Mouse (Mus musculus) thymus, adult 2 months (tissue): ENCODE results near the gene Clcnkb.

Source experiments
- CTCF ChIP-seq: fragments of 200-500 bp; IDR thresholded peaks from 2 replicates; pipeline ENCODE4 v1.5.1; 2012; ENCODE audit warnings: mild to moderate bottlenecking, control low read depth, low read length, moderate library complexity, borderline replicate concordance; ENCODE audit not compliant: control insufficient read depth, poor library complexity, insufficient read depth; ENCODE audit errors: extremely low read depth
- POLR2A ChIP-seq: fragments of 200-500 bp; IDR thresholded peaks from 2 replicates; pipeline ENCODE4 v1.6.1; 2012; ENCODE audit warnings: mild to moderate bottlenecking, low read length, control low read depth, moderate library complexity; ENCODE audit not compliant: control insufficient read depth, poor library complexity, insufficient read depth; ENCODE audit errors: extremely low read depth

DNA sequence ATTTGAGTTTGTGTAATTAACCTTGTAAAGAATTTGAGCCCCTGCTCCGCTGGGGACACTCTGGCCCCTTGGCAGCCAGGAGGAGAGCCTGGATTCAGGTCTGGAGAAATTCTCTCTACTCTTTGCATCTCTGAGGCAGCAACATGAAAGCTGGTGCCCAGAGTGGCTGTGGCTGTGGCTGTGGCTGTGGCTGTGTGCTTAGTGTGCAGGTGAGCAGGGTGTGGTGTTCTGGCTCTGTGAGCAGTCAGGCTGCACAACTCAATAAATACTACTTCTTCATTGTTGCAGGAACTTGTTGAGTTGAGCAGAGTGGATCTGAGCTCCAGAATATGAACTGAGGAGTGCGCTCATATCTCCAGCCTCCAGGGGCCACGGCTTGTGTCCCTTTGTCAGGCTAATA, 43.1 kb upstream of the Clcnkb start:
- TF ChIP-seq POLR2A (no peak), CTCF (no peak)
